ENCODE assay signal across 10 mouse cellular contexts in genomic region chr3:129270044-129270443, GRCm38 (mm10).
DNase-seq lines count a peak whose midpoint lies in the region; ATAC-seq and TF ChIP-seq lines count a peak whose summit lies in the region.
"Had no signal": no experiment of that assay in that cellular context is flagged by ENCODE, and none has a peak within 500 bp of the region (broad histone marks: within the 10 kb centered on the region; RNA-seq: fewer than 3 reads in every experiment).

No protein-coding gene starts in this region.

- no peaks in the 10 kb centered on the region for H3K36me3 ChIP-seq in limb, embryonic 13.5 days
- H3K36me3 ChIP-seq in limb, embryonic 10.5 days = no peaks in the 10 kb centered on the region
- no peaks in the 10 kb centered on the region for H3K36me3 ChIP-seq in embryonic facial prominence, embryonic 10.5 days (replicated peaks)
- H3K36me3 ChIP-seq: embryonic facial prominence, embryonic 12.5 days; heart, embryonic 12.5 days had no signal

- intact Hi-C loops in left cerebral cortex, adult 2 months (cut with DNase I) = no loop called here

- H3K4me2 ChIP-seq in limb, embryonic 13.5 days (replicated peaks) = peak overlapping the region; percentile 42
- H3K4me2 ChIP-seq: embryonic facial prominence, embryonic 12.5 days; heart, embryonic 12.5 days had no signal

- no peak for ATAC-seq in limb, embryonic 13.5 days (ENCODE audit: low FRiP score, low read depth)
- ATAC-seq in megakaryocyte-erythroid progenitor cell, adult 5-6 weeks (replicated peaks; ENCODE audit: low FRiP score, low TSS enrichment, poor library complexity, severe bottlenecking) = peak; percentile 78; the same call in 1 of the 2 replicates

- TF ChIP-seq CTCF in left cerebral cortex, adult 2 months (IDR thresholded peaks at IDR 0.05) = no peak

- WGBS in limb, embryonic 13.5 days = 44% methylated on average over 13 of the region's 13 CpGs
- WGBS in limb, embryonic 10.5 days = 60% methylated on average over 13 of the region's 13 CpGs
- 58% methylated on average over 13 of the region's 13 CpGs for WGBS in embryonic facial prominence, embryonic 10.5 days

- no peak overlapping the region for H3K27ac ChIP-seq in limb, embryonic 13.5 days
- no peak overlapping the region for H3K27ac ChIP-seq in limb, embryonic 10.5 days
- H3K27ac ChIP-seq in embryonic facial prominence, embryonic 10.5 days (replicated peaks) = no peak overlapping the region
- no peak overlapping the region for H3K27ac ChIP-seq in left cerebral cortex, adult 2 months
- H3K27ac ChIP-seq: embryonic facial prominence, embryonic 12.5 days had no signal

- H3K9me3 ChIP-seq in limb, embryonic 13.5 days = no peaks in the 10 kb centered on the region
- H3K9me3 ChIP-seq in limb, embryonic 10.5 days (replicated peaks) = no peaks in the 10 kb centered on the region
- H3K9me3 ChIP-seq in embryonic facial prominence, embryonic 10.5 days = no peaks in the 10 kb centered on the region
- H3K9me3 ChIP-seq: embryonic facial prominence, embryonic 12.5 days had no signal

- no peak overlapping the region for H3K9ac ChIP-seq in limb, embryonic 13.5 days
- H3K9ac ChIP-seq: embryonic facial prominence, embryonic 12.5 days; heart, embryonic 12.5 days had no signal

- H3K4me3 ChIP-seq in limb, embryonic 13.5 days = no peak overlapping the region
- H3K4me3 ChIP-seq in limb, embryonic 10.5 days = no peak overlapping the region
- no peak overlapping the region for H3K4me3 ChIP-seq in embryonic facial prominence, embryonic 10.5 days
- H3K4me3 ChIP-seq in left cerebral cortex, adult 2 months = no peak overlapping the region
- H3K4me3 ChIP-seq: embryonic facial prominence, embryonic 12.5 days; heart, embryonic 12.5 days; myocyte had no signal

- no peaks in the 10 kb centered on the region for H3K4me1 ChIP-seq in limb, embryonic 13.5 days
- 0 out of 2 replicates have a peak, but pooled peaks cover 3% of the 10 kb centered on the region for H3K4me1 ChIP-seq in limb, embryonic 10.5 days
- H3K4me1 ChIP-seq in embryonic facial prominence, embryonic 10.5 days = no peaks in the 10 kb centered on the region
- H3K4me1 ChIP-seq: embryonic facial prominence, embryonic 12.5 days; heart, embryonic 12.5 days had no signal

- DNase-seq in limb, embryonic 10.5 days (ENCODE audit: low spot score) = no peak
- peak; percentile 21 for DNase-seq in ZHBTc4 (ENCODE audit: low read depth, low spot score)
- peak; percentile 13 for DNase-seq in embryonic facial prominence, embryonic 10.5 days (ENCODE audit: low spot score)
- DNase-seq in left cerebral cortex, adult 2 months (ENCODE audit: extremely low spot score in 1 of 2, low spot score in 2 of 2) = no peak
- DNase-seq in urinary bladder, postnatal 4 days (ENCODE audit: low spot score in 2 of 2) = no peak

- H3K27me3 ChIP-seq in limb, embryonic 13.5 days = no peaks in the 10 kb centered on the region
- H3K27me3 ChIP-seq in limb, embryonic 10.5 days (ENCODE audit: low read depth, poor library complexity, severe bottlenecking) = no peaks in the 10 kb centered on the region
- no peaks in the 10 kb centered on the region for H3K27me3 ChIP-seq in embryonic facial prominence, embryonic 10.5 days (replicated peaks; ENCODE audit: low read depth, poor library complexity, severe bottlenecking)
- H3K27me3 ChIP-seq: embryonic facial prominence, embryonic 12.5 days; heart, embryonic 12.5 days had no signal

Comparison
In these comparisons a context has a peak if more than half of its experiments do, and no peak if none do; other contexts are left out.
1. DNase-seq: peak in ZHBTc4 (single experiment) and embryonic facial prominence, embryonic 10.5 days (single experiment); none in limb, embryonic 10.5 days (single experiment), left cerebral cortex, adult 2 months (0 of 2) and urinary bladder, postnatal 4 days (0 of 2).